Mouse (Mus musculus) embryonic facial prominence, embryonic 14.5 days (tissue): ENCODE measurements around the gene Cdc14a. TPM values are rescaled to one million over a fixed set of nuclear protein-coding genes. Genes with fewer than 3 reads are reported as not detected.

Experiments used
- ATAC-seq: fragments of 200-750 bp; cut with Nextera tagmentation; 2 replicates; pipeline ENCODE4 v1.8.0; 2017; ENCODE audit warnings: low read depth, moderate number of reproducible peaks, moderate TSS enrichment
- DNase-seq: peaks from one replicate; pipeline ENCODE4 v3.0.0-alpha.2; 2015; ENCODE audit warnings: low spot score
- H3K27ac ChIP-seq: fragments of 300-500 bp; sonication (generic); replicated peaks from 2 replicates; pipeline ENCODE4 v1.5.1; 2014; ENCODE audit warnings: low read depth, mild to moderate bottlenecking, low read length, moderate library complexity
- H3K27me3 ChIP-seq: fragments of 300-500 bp; sonication (generic); replicated peaks from 2 replicates; pipeline ENCODE4 v1.6.1; 2014; ENCODE audit warnings: low read length; ENCODE audit not compliant: control insufficient read depth, insufficient read depth
- H3K36me3 ChIP-seq: fragments of 300-500 bp; sonication (generic); 2 replicates; pipeline ENCODE4 v1.6.1; 2014; ENCODE audit warnings: low read length, mixed read lengths; ENCODE audit not compliant: control insufficient read depth, insufficient read depth
- H3K4me1 ChIP-seq: fragments of 300-500 bp; sonication (generic); 2 replicates; pipeline ENCODE4 v1.6.1; 2014; ENCODE audit warnings: antibody characterized with exemption, low read length; ENCODE audit not compliant: control insufficient read depth, insufficient read depth
- H3K4me2 ChIP-seq: fragments of 300-500 bp; sonication (generic); 2 replicates; pipeline ENCODE4 v1.6.1; 2014; ENCODE audit warnings: low read depth, mild to moderate bottlenecking, low read length, moderate library complexity, mixed read lengths
- H3K4me3 ChIP-seq: fragments of 300-500 bp; sonication (generic); 2 replicates; pipeline ENCODE4 v1.5.1; 2014; ENCODE audit warnings: low read depth, mild to moderate bottlenecking, low read length
- H3K9ac ChIP-seq: fragments of 300-500 bp; sonication (generic); 2 replicates; pipeline ENCODE4 v1.6.1; 2014; ENCODE audit warnings: low read depth, mild to moderate bottlenecking, low read length, moderate library complexity, mixed read lengths
- H3K9me3 ChIP-seq: fragments of 300-500 bp; sonication (generic); 2 replicates; pipeline ENCODE4 v1.6.1; 2016; ENCODE audit warnings: low read length; ENCODE audit not compliant: control insufficient read depth
- WGBS: fragments of 180-500 bp; shearing (Covaris S2); extraction: QIAGEN DNeasy Blood & Tissue Kit; methylation state at CpG from one replicate; pipeline ENCODE4 v1.1.7; 2014; 5-methylcytosine and 5-hydroxymethylcytosine counted together
- polyA plus RNA-seq: library from polyadenylated mRNA; unstranded; fragments of >200 nt; fragmentation: Nextera tagmentation; extraction: Ambion mirVana; gene quantifications from 2 replicates; pipeline ENCODE4 v1.2.1, GENCODE M21; 2014

Cdc14a gene
- polyA plus RNA-seq, 1 experiment from 2014 or later, result 7.7 TPM

GRCm38 (mm10) chr3:116256104-116256503 lies 167.7 kb downstream of the Cdc14a start:
- Histone ChIP-seq H3K27ac (no peak overlapping the region), H3K4me3 (no peak overlapping the region), H3K9ac (no peak overlapping the region), H3K4me2 (no peak overlapping the region), H3K4me1 (peaks cover 21% of the 10 kb centered on the region), H3K27me3 (peaks cover 41% of the 10 kb centered on the region), H3K36me3 (no peaks in the 10 kb centered on the region), H3K9me3 (no peaks in the 10 kb centered on the region)
- DNase-seq (peak; percentile 6), ATAC-seq (no peak)
- 56% methylated on average over 5 of the region's 5 CpGs for WGBS

GRCm38 (mm10) chr3:116253077-116253531 lies 170.7 kb downstream of the Cdc14a start, which contains the start of gene Gpr88:
Gpr88 (minus strand) TSS chr3:116253503.
- H3K4me3 ChIP-seq, result peak within 1 kb of the TSS; percentile 54
- peak within 1 kb of the TSS; percentile 98 for H3K4me2 ChIP-seq
- peaks cover 65% of the 10 kb centered on the region for H3K27me3 ChIP-seq
- H3K9me3 ChIP-seq, result no peaks in the 10 kb centered on the region
- peak; percentile 95 for DNase-seq
- H3K36me3 ChIP-seq, result no peaks in the 10 kb centered on the region
- WGBS, result 4% methylated on average over 9 of the region's 9 CpGs
- peaks cover 21% of the 10 kb centered on the region for H3K4me1 ChIP-seq
- peak; percentile 85 for ATAC-seq
- peak within 1 kb of the TSS; percentile 59; the same call in 1 of the 2 replicates for H3K9ac ChIP-seq
- H3K27ac ChIP-seq, result 0 out of 2 replicates have a peak within 1 kb of the TSS, but pooled peaks have one; percentile 13

- ATAC-seq, result peak; percentile 30
- Histone ChIP-seq H3K4me2 (peak overlapping the region; percentile 98), H3K27ac (no peak overlapping the region), H3K4me3 (peak overlapping the region; percentile 54), H3K9ac (peak overlapping the region; percentile 59), H3K9me3 (no peaks in the 10 kb centered on the region), H3K27me3 (peaks cover 65% of the 10 kb centered on the region), H3K36me3 (no peaks in the 10 kb centered on the region), H3K4me1 (peaks cover 21% of the 10 kb centered on the region)
- peak; percentile 36 for DNase-seq
- under 1% methylated on average over 32 of the region's 48 CpGs for WGBS
Measured at GRCm38 (mm10) chr3:116252255-116253040, 171.4 kb downstream of the Cdc14a start.

- peak overlapping the region; percentile 59 for H3K9ac ChIP-seq
- no peaks in the 10 kb centered on the region for H3K36me3 ChIP-seq
- peak overlapping the region; percentile 54 for H3K4me3 ChIP-seq
- H3K27me3 ChIP-seq, result peaks cover 65% of the 10 kb centered on the region
- WGBS, result under 1% methylated on average over 44 of the region's 86 CpGs
- peak overlapping the region; percentile 98 for H3K4me2 ChIP-seq
- H3K4me1 ChIP-seq, result peaks cover 21% of the 10 kb centered on the region
- H3K27ac ChIP-seq, result no peak overlapping the region
- DNase-seq, result peak; percentile 15
- ATAC-seq, result peak; percentile 59; the same call in 1 of the 2 replicates
- no peaks in the 10 kb centered on the region for H3K9me3 ChIP-seq
Measured at GRCm38 (mm10) chr3:116251481-116252254, 172.2 kb downstream of the Cdc14a start.

- Histone ChIP-seq H3K4me3 (no peak overlapping the region), H3K36me3 (no peaks in the 10 kb centered on the region), H3K4me2 (no peak overlapping the region), H3K4me1 (peaks cover 21% of the 10 kb centered on the region), H3K27ac (no peak overlapping the region), H3K9ac (no peak overlapping the region), H3K27me3 (peaks cover 54% of the 10 kb centered on the region), H3K9me3 (no peaks in the 10 kb centered on the region)
- DNase-seq (no peak), ATAC-seq (no peak)
- WGBS, result 86% methylated on average over 2 of the region's 2 CpGs
Measured at GRCm38 (mm10) chr3:116249026-116249425, 174.8 kb downstream of the Cdc14a start.

- Histone ChIP-seq H3K27me3 (peaks cover 9% of the 10 kb centered on the region; the same call in 1 of the 2 replicates), H3K9ac (no peak overlapping the region), H3K9me3 (no peaks in the 10 kb centered on the region), H3K27ac (no peak overlapping the region), H3K4me1 (no peaks in the 10 kb centered on the region), H3K36me3 (no peaks in the 10 kb centered on the region), H3K4me3 (no peak overlapping the region), H3K4me2 (no peak overlapping the region)
- WGBS, result 61% methylated on average over 6 of the region's 6 CpGs
- no peak for ATAC-seq
- DNase-seq, result no peak
Measured at GRCm38 (mm10) chr3:116244476-116244875, 179.4 kb downstream of the Cdc14a start.

- no peak for DNase-seq
- Histone ChIP-seq H3K9me3 (no peaks in the 10 kb centered on the region), H3K27me3 (no peaks in the 10 kb centered on the region), H3K4me1 (no peaks in the 10 kb centered on the region), H3K4me3 (no peak overlapping the region), H3K4me2 (no peak overlapping the region), H3K27ac (no peak overlapping the region), H3K36me3 (no peaks in the 10 kb centered on the region), H3K9ac (no peak overlapping the region)
- WGBS, result 71% methylated on average over 9 of the region's 9 CpGs
- no peak for ATAC-seq
Measured at GRCm38 (mm10) chr3:116242685-116243084, 181.1 kb downstream of the Cdc14a start.

- no peak for ATAC-seq
- 93% methylated on average over 5 of the region's 5 CpGs for WGBS
- Histone ChIP-seq H3K4me1 (no peaks in the 10 kb centered on the region), H3K4me2 (no peak overlapping the region), H3K36me3 (no peaks in the 10 kb centered on the region), H3K9me3 (no peaks in the 10 kb centered on the region), H3K9ac (no peak overlapping the region), H3K4me3 (no peak overlapping the region), H3K27ac (no peak overlapping the region), H3K27me3 (no peaks in the 10 kb centered on the region)
- DNase-seq, result no peak
Measured at GRCm38 (mm10) chr3:116237527-116237926, 186.3 kb downstream of the Cdc14a start.
